Mouse (Mus musculus): Measurements from ENCODE around the gene Oip5. TPM values are rescaled to one million over a fixed set of nuclear protein-coding genes. Genes with fewer than 3 reads are reported as not detected.
A peak's percentile ranks its signal among the peaks of the same experiment; 100 is the strongest.
"Not testable (repeated sequence)": the region's sequence is repeated elsewhere in the genome, so short reads cannot be mapped to it uniquely, and the experiment has no call there.

The Oip5 gene
- 1 to 10 TPM; 5.0 to 5.7 TPM for total RNA-seq (2021)
- long read RNA-seq, experiment 1, transcript Oip5-202 (6 exons, 1,082 nt), result major isoform, 12 of 12 reads
- long read RNA-seq, experiment 1, partial matches to known transcripts, result 0 of 12 reads
- long read RNA-seq, experiment 1, other reads (novel, unspliced or antisense), result 0 of 12 reads
- long read RNA-seq, experiment 2, transcript Oip5-202 (6 exons, 1,082 nt), result major isoform, 5 of 7 reads
- long read RNA-seq, experiment 2, partial matches to known transcripts, result 0 of 7 reads
- long read RNA-seq, experiment 2, other reads (novel, unspliced or antisense), result 1 of 7 reads

DNA sequence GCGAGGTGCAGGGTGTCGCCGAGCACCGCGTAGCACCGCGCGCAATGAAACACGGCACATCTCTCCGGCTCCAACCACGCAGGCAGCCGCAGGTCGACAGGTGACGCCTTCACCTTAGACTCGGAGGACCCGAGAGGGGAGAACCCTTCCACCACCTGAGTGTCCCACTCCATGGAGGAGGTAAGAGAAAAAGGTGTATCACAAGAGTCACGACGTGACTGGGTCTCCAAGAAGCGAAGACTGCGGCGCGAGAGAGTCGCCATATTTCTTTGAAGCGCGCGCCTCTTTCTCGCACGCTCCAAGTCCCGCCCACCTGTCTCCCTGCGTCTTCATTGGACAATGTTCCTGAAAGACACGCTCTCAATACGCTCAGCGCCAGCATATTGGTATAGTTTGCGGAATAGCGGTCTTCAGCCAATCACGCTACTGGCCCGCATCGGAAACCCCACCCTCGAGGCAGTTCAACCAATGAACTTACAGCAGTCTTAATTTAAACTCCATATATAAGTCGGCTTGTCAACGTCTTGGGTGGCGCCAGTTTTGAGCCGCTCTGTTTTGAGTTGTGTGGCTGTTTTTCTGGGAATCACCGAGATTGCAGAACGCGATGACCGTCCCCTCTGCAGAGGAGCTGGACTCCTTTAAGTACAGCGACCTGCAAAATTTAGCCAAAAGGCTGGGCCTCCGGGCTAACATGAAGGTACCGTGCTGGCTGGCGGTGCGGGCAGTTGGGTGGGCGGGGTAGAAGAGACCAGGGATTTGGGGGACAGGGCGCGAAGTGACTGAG is at the start of gene Oip5, which contains the start of gene Nusap1:
Oip5 (minus strand) TSS at position 271 of the 784 bp plus-strand sequence.
Nusap1 (plus strand) TSS at position 100 of the 784 bp plus-strand sequence.
- DNase-seq (ENCODE audit: low spot score in 2 of 2), result peak; percentile 78 to 90

DNA sequence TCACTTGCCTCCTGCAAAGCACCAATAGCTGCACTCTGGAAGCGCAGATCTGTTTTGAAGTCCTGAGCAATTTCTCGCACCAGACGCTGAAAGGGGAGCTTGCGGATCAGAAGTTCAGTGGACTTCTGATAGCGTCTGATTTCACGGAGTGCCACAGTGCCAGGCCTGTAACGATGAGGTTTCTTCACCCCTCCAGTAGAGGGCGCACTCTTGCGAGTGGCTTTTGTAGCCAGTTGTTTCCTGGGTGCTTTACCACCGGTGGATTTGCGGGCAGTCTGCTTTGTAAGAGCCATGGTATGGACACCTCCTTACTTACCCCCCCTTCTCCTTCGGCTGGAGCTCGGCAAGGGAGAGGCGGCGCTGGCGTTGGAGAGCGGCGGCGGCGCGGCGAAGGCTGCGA is 47.5 kb upstream of the Oip5 start:
- DNase-seq (ENCODE audit: low spot score in 2 of 2), result not testable (repeated sequence)

DNA sequence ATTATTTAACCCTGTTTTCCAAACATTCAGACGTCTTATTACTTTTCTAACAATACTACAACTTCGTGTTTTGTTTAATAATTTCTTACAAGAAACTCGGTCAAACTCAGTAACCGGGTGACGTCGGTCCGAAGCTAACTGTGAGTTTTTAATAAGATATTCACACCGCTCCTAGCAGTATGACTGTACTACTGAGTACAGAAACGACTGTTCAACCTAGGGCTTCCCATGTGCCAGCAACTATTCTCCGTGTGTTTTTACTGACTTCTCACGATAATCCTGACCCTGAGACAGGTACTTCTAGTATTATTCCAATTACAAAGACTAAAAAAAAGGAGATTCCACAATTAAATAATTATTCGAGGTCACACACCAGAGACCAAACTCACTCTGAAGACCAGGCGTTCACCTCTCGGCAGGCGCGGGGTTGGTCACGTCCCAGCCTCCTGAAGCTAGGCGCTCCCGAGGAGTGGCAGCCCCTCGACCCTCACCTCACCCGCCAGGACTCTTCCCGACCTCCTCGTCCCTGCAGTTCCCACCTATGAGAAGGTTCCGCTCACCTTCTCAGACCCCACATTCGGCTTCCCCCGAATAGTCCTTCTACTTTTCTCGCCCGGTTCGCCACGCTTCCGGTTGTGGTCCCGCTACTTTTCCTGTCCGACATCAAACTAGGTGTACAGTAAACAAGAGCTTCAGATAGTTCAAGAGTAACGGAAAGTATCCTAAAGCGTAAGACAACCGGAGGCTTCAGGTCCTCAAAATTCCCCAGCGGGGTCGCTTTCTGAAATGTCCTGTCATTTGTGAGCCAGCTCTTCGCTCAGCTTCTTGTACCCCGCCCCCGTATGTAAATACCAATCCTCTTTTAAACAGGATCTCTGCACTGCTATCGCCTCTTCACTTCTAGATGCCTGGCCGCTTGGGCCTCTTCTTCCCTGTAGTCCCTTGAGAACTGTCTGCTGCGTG is 44.2 kb upstream of the Oip5 start, which contains the start of gene Ndufaf1:
Ndufaf1 (minus strand) TSS at position 608 of the 963 bp plus-strand sequence.
- DNase-seq (ENCODE audit: low spot score in 2 of 2), result peak; percentile 43 to 74

DNA sequence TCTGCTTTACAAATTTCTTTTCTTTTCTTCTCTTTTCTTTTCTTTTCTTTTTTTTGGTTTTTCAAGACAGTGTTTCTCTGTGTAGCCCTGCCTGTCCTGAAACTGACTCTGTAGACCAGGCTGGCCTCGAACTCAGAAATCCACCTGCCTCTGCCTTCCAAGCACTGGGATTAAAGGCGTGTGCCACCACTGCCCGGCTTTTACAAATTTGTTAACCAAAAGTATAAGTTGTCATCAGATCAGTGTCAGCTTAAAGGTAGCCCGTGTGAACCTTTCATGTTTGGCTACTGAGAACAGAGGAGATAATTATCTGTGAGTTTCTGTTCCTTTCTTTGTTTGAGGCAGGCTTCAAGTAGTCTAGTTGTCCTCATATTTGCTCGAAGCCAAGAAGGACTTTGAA is 26.0 kb upstream of the Oip5 start:
- DNase-seq (ENCODE audit: low spot score in 2 of 2), result no peak

DNA sequence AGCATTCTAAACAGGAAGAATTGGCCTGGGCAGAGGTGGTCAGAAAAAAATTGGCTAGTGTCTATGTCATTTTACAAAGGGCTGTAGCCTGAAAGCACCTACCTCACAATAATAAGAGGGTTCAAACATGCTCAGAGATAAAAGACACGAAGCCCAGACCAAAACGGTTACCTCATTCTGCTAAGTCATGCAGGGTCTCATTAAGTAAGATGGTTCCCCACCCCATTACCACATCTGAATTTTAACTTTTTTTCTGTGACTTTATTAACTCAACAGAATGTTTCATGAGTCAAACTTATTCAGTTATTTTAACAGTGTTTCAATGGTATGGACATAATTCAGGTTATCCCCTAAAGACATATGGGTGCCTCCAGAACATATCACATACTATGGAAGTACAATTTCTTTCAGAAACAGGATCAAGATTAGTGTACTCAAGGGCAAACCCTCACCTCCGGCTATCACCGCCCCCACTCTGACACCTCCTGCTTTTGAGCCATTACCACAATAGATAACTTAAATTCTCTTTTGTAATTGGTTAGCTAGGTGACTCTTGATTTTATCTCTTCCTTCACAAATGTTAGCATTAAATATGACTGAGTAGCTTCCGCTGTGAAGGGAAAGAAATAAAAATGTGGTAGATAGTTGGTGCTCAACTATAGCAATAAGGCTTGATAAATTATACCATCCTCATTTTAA is 23.1 kb upstream of the Oip5 start:
- DNase-seq (ENCODE audit: low spot score in 2 of 2), result no peak

DNA sequence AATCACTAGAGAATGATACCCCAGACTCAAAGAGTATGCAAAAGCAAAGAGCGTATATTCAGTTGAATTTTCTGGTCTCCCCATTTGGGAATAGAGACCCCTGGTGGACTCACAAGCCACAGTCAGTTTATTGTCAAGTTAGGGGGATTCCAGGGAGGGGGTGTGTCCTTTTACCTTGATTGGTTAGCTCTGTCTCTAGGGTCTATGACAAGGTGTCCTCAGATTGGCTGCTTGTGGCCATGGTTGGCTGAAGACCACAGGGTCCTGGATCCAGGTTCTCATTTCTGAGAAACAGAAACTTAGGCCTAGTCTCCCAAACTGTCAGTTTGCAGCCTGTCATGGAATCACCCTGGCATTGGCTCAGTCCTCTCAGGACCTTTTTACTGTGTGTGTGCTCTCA is 18.5 kb upstream of the Oip5 start:
- no peak for DNase-seq (ENCODE audit: low spot score in 2 of 2)

DNA sequence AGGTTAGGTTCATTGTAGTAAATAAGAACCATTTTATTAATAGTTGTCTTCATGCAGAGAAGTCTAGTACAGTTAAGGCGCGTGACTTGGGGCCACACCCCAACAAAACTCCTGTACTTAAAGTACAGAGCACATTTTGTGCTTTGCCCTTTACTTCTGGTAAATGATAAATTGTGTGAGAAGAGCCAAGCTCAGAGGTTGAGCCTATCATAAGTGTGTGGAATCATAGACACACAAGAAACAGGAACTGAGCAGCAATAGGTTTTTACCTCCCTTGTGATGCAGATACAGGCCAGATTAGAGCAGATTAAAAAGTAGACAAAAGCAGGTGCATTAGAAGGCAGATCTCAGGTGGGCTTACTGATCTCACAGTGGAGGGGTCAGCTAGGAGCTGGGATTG is 3.0 kb upstream of the Oip5 start:
- DNase-seq (ENCODE audit: low spot score in 2 of 2), result no peak

DNA sequence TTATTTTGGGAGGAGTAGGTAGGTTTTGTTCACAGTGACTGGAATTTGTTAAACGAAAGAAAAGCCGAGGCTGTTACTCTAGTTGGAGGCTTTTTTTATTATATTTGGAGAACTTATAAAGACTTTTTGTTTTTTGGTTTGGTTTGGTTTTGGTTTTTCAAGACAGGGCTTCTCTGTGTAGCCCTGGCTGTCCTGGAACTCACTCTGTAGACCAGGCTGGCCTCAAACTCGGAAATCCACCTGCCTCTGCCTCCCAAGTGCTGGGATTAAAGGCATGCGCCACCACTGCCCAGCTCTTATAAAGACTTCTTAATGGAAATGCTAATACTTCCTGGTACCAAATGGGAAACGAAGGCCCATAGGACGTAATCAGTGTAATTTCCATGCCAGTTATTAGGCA is 733 bp upstream of the Oip5 start:
- DNase-seq (ENCODE audit: low spot score in 2 of 2), result not testable (repeated sequence)

DNA sequence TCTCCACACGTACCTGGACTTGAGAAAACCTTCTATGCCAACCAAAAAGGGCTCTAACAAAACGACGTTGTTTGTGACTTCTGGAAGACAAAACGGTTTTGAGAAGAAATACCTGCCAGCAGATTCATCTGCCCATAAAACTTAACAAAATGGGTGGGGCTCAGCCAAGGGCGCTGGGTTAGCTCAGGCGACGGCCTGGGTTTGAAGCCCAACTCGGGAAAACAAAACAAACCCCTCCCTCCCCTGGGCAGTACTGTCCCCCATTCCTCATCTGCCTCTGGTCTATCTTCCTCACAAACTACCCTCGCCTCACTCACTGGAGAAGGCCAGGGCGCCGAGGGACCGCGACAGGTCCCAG is 449 bp downstream of the Oip5 start:
- no peak for DNase-seq (ENCODE audit: low spot score in 2 of 2)

DNA sequence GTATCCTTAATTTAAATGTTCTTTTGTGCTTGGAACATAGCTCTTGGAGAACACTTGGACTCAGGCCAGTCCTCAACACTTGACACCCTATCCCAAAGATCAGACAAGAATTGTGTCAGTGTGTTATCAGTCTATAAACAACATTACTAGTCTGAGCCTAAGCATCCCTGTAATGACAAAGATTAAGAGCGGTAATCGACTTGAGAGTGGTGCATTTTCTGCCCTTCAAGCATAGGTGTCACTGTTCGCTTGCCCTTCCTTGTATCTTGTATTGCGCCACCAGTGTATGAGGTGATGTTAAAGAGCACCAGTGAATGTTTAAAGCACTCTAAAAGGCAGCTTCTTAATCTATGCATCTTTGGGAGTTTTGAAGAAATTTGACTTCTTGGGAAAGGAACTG is 11.2 kb downstream of the Oip5 start:
- no peak for DNase-seq (ENCODE audit: low spot score in 2 of 2)

DNA sequence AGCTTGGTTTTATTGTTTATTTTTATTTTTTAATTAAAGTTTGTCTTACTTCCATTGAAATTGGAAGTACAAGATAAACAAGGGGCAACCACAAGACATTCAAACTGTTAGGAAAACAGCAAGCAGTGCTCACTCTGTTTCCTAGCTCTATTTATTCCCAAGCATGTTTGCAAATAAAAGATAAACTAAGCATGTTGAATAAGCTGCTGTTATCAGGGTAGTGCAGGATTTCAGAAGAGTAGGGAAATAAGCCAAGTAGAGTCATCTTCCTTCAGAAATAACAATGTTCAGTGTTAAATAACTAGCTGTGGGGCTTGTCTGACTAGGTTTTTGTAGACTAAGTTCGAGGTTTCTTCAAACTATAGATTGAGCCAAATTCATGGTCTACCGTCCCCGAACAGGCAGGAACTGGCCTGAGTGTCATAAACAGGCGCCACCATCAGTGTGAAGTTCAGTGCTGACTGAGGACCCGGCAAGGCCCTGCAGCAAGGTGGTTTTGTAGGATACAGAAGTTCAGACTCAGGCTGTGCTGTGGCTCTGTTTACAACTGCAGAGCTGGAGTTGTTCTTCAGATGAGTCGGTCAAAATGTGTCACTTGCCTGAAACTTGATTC is 12.8 kb downstream of the Oip5 start:
- no peak for DNase-seq (ENCODE audit: low spot score in 2 of 2)

DNA sequence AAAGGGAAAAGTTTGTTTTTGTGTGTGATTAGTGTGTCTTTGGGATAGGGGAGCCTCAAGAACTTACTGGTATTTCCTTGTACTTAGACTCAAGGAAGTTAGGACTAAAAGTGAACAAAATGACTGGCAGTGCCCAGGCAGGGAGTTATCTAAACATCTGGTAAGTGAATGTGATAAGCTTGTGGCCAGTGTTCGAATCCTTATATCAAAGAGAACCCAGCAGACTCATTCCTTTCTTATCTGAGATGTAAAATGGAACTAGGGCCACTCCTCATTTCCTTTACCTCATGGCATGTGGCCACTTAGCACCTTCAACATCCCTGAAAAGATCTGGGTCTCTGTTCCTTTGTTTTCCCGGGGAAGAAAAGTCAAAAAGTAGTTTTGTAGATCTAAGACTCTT is 14.4 kb downstream of the Oip5 start:
- DNase-seq (ENCODE audit: low spot score in 2 of 2), result no peak

DNA sequence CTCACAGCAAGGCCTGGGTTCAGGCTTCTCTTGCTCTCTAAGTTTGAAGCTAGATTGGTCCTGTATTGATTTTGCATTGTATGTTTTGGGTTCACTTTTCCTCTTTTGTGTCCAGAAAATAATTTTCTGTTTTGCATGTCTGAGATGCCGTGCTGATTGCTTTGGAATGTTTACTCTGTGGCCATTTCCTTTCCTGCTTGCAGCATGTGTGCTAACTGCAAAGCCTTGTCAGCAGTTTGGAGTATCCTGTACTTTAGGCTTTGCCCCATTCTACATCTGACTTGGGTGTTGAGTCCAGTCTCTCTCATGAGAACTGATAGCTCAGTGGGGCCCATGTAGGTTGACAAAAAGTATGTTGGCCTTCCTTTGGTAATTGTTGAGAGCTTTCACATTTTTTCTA is 15.8 kb downstream of the Oip5 start:
- DNase-seq (ENCODE audit: low spot score in 2 of 2), result no peak

DNA sequence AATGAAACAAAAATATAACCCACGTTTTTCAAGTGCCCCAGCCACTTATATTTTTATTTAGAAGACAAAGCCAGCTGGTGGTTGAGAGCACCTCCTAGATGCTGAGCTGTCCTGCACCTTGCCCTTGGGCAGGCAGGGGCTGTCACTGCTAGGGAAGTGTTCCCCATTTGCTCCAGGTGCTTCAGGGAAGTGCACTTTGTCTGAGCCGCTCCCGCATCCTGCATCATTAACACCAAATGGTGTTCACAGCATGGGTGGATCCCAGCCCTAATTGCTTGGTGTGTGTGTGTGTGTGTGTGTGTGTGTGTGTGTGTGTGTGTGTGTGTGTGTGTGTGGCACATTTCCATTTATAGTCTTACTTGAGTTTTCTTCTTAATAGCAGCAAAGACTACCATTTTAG is 16.7 kb downstream of the Oip5 start:
- DNase-seq (ENCODE audit: low spot score in 2 of 2), result not testable (repeated sequence)

DNA sequence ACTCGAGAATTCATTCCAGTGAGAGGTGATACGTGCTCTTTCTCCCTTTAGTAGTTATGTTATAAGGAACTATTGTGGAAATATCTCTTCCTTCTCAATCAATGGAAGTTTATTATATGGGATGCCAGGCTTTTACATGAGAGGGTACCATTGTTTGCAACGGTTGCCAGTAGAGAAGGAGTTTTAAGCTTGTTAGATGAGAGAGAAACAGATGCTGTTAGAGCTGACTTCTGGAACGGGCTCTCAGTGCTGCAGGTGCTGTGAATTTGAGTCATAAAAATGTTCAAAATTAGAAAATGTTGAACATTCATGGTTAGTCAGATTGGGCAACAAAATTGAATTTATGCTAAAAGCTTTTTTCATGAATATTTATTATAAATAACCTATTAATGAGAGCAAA is 17.2 kb downstream of the Oip5 start:
- DNase-seq (ENCODE audit: low spot score in 2 of 2), result no peak

DNA sequence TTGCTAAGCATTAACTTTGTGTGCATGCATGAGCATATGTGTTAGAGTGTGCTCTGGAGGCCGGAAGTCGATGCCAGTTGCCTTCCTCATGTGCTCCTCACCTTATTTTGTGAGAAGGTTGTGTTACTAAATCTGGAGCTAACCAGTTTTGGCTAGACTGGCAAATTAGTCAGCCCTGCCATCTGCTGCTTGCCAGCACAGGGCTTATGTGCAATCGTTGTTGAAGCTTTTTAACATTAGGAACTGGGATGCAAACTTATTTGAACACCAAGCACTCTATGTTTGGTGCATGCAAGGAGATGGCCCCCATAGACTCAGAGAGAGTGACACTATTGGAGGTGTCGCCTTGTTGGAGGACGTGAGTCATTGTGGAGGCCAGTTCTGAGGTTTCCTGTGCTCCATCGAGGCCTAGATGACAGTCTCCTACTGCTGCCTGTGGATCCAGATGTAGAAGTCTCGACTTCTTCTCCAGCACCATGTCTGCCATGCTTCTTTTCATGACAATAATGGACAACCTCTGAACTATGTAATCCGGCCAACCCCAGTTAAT is 21.4 kb downstream of the Oip5 start:
- DNase-seq (ENCODE audit: low spot score in 2 of 2), result no peak

DNA sequence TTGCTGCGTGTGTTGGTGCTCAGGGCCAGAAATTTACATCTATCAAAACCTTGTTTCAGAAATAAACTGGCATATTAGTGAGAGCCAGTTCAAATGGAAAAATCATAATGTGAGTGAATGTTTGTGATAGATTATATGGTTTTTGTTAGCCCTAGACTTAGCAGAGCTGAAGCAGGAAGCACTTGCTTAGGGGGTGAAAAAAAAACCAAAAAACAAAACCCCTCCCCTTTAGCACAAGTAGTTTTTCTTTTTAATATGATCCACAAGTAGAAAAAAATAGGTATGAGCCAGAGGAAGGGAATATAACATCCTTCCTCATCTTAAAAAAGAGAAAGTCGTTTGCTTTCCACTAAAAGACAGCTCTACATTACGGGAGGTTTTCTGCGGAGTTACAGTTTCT is 23.0 kb downstream of the Oip5 start:
- no peak for DNase-seq (ENCODE audit: low spot score in 2 of 2)

DNA sequence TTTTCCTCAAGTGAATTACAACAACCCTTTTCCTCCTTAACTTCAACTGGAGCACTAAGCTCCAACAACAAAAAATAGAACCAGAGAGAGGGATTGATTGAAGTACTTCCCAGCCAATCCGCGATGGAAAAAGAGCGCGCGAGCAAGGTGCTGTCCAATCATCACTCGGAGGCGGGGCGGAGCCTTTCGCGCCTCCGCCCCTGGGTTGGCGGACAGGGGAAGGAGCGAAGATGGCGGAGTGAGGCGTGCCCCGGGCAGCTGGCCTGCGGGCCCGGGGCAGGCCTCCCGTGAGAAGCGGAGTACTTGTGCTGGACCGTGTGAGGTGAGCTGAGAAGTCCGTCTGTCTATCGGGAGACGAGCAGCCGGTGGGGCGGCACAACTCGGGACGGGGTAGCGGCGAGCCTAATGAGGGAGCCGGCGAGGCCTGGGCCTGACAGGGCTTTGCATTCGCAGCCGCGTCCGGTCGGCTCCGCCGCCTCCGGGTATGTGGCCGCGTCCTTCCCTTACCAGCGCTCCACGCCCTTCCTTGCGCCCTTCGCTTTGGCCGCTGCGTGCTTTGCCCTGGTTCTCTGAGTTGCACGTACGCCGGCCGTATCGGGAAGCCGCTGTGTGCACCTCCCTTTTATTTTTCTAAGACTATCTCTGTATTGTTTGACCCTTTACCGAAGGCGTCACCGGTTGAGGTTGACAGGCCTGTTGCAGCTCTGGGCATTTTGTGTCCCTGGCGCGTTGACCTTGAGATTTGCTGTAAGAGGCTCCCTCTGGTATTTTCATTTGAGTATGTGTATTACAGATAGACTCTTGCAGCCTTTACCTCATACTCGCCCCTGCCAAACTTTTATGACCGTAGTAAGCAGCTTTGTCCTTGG is 23.9 kb downstream of the Oip5 start:
- peak; percentile 94 to 98 for DNase-seq (ENCODE audit: low spot score in 2 of 2)

DNA sequence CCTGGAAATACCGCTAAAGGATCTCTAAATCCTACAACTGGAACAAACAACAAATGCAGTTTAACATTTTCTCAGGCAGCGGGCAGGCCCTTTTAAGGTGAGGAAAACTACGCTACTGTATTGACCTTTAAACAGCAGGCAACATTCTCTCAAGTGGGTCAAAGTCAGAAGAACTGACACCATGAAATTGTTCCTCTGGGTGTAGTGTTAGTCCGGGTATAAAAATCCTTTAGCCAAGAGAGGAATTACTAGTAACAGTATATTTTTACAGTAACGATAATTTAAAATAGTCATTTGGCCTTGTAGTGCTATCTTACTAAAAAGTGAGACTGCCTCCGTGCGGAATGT is 24.5 kb downstream of the Oip5 start:
- DNase-seq (ENCODE audit: low spot score in 2 of 2), result no peak

All from gastrocnemius, postnatal 4 days (tissue).